Mouse (Mus musculus): ENCODE data around the gene Calcb. TPM values are rescaled to one million over a fixed set of nuclear protein-coding genes. Genes with fewer than 3 reads are reported as not detected.
"Not testable (repeated sequence)": the region's sequence is repeated elsewhere in the genome, so short reads cannot be mapped to it uniquely, and the experiment has no call there.

Calcb gene
- polyA plus RNA-seq, 1 experiment: not detected

GRCm38 (mm10) chr7:114719381-114720131, 1.1 kb downstream of the Calcb start:
- no peak for TF ChIP-seq GATA1 (IDR thresholded peaks at IDR 0.05; ENCODE audit: low read length)
- no peak for TF ChIP-seq TAL1 (IDR thresholded peaks at IDR 0.05; ENCODE audit: low read length)
- Histone ChIP-seq H3K36me3 (ENCODE audit: control insufficient read depth) (no peaks in the 10 kb centered on the region), H3K4me3 (replicated peaks) (no peak overlapping the region), H3K9me3 (ENCODE audit: control insufficient read depth, low read length) (no peaks in the 10 kb centered on the region), H3K4me1 (ENCODE audit: control insufficient read depth) (no peaks in the 10 kb centered on the region), H3K27me3 (ENCODE audit: control insufficient read depth) (peaks cover 25% of the 10 kb centered on the region)

GRCm38 (mm10) chr7:114729696-114730095, 11.3 kb downstream of the Calcb start:
- H3K4me3 ChIP-seq (replicated peaks); H3K36me3 ChIP-seq (ENCODE audit: control insufficient read depth); H3K4me1 ChIP-seq (ENCODE audit: control insufficient read depth); H3K27me3 ChIP-seq (ENCODE audit: control insufficient read depth); H3K9me3 ChIP-seq (ENCODE audit: control insufficient read depth, low read length): not testable (repeated sequence)

- Histone ChIP-seq H3K27me3 (ENCODE audit: control insufficient read depth) (no peaks in the 10 kb centered on the region), H3K9me3 (ENCODE audit: control insufficient read depth, low read length) (no peaks in the 10 kb centered on the region), H3K4me3 (replicated peaks) (no peak overlapping the region), H3K4me1 (ENCODE audit: control insufficient read depth) (no peaks in the 10 kb centered on the region), H3K36me3 (ENCODE audit: control insufficient read depth) (no peaks in the 10 kb centered on the region)
- TF ChIP-seq TAL1 (IDR thresholded peaks at IDR 0.05; ENCODE audit: low read length) (no peak), GATA1 (IDR thresholded peaks at IDR 0.05; ENCODE audit: low read length) (no peak)
Measured at GRCm38 (mm10) chr7:114731175-114731574, 12.7 kb downstream of the Calcb start.

DNA sequence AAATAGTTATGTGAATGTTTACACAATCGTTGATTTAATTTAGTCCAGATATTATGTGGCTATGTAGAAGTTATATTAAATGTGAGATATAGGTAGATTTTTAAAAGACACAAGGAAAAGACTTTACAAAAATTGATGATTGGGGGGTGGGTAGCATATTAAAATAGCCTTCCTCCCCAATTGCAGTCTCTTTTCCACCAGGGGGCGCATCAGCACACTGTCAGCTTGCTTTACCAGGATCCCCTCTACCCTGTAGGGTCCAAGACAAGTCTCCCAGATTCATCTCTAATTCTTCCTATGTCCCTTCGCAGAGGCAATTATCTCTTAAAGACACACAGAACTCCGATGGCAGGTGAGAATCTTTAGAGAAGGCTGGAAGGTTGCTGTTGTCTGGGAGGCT, 13.3 kb downstream of the Calcb start:
- H3K36me3 ChIP-seq (ENCODE audit: control insufficient read depth); H3K4me3 ChIP-seq (replicated peaks); H3K9me3 ChIP-seq (ENCODE audit: control insufficient read depth, low read length); H3K27me3 ChIP-seq (ENCODE audit: control insufficient read depth); H3K4me1 ChIP-seq (ENCODE audit: control insufficient read depth): not testable (repeated sequence)

GRCm38 (mm10) chr7:114736256-114736655, 17.8 kb downstream of the Calcb start:
- no peak for TF ChIP-seq GATA1 (IDR thresholded peaks at IDR 0.05; ENCODE audit: low read length)
- no peak for TF ChIP-seq TAL1 (IDR thresholded peaks at IDR 0.05; ENCODE audit: low read length)
- no peak overlapping the region for H3K4me3 ChIP-seq (replicated peaks)
- no peaks in the 10 kb centered on the region for H3K4me1 ChIP-seq (ENCODE audit: control insufficient read depth)
- H3K27me3 ChIP-seq (ENCODE audit: control insufficient read depth): no peaks in the 10 kb centered on the region
- H3K36me3 ChIP-seq (ENCODE audit: control insufficient read depth): no peaks in the 10 kb centered on the region
- no peaks in the 10 kb centered on the region for H3K9me3 ChIP-seq (ENCODE audit: control insufficient read depth, low read length)

- TF ChIP-seq TAL1 (IDR thresholded peaks at IDR 0.05; ENCODE audit: low read length): no peak
- TF ChIP-seq GATA1 (IDR thresholded peaks at IDR 0.05; ENCODE audit: low read length): no peak
- H3K27me3 ChIP-seq (ENCODE audit: control insufficient read depth): no peaks in the 10 kb centered on the region
- H3K4me1 ChIP-seq (ENCODE audit: control insufficient read depth): no peaks in the 10 kb centered on the region
- no peak overlapping the region for H3K4me3 ChIP-seq (replicated peaks)
- no peaks in the 10 kb centered on the region for H3K9me3 ChIP-seq (ENCODE audit: control insufficient read depth, low read length)
- H3K36me3 ChIP-seq (ENCODE audit: control insufficient read depth): no peaks in the 10 kb centered on the region
Measured at GRCm38 (mm10) chr7:114738166-114738565, 19.7 kb downstream of the Calcb start.

- no peaks in the 10 kb centered on the region for H3K4me1 ChIP-seq (ENCODE audit: control insufficient read depth)
- no peak overlapping the region for H3K4me3 ChIP-seq (replicated peaks)
- H3K27me3 ChIP-seq (ENCODE audit: control insufficient read depth): no peaks in the 10 kb centered on the region
- no peaks in the 10 kb centered on the region for H3K9me3 ChIP-seq (ENCODE audit: control insufficient read depth, low read length)
- TF ChIP-seq TAL1 (IDR thresholded peaks at IDR 0.05; ENCODE audit: low read length) (no peak), GATA1 (IDR thresholded peaks at IDR 0.05; ENCODE audit: low read length) (no peak)
- H3K36me3 ChIP-seq (ENCODE audit: control insufficient read depth): no peaks in the 10 kb centered on the region
Measured at GRCm38 (mm10) chr7:114740360-114741165, 22.1 kb downstream of the Calcb start.

DNA sequence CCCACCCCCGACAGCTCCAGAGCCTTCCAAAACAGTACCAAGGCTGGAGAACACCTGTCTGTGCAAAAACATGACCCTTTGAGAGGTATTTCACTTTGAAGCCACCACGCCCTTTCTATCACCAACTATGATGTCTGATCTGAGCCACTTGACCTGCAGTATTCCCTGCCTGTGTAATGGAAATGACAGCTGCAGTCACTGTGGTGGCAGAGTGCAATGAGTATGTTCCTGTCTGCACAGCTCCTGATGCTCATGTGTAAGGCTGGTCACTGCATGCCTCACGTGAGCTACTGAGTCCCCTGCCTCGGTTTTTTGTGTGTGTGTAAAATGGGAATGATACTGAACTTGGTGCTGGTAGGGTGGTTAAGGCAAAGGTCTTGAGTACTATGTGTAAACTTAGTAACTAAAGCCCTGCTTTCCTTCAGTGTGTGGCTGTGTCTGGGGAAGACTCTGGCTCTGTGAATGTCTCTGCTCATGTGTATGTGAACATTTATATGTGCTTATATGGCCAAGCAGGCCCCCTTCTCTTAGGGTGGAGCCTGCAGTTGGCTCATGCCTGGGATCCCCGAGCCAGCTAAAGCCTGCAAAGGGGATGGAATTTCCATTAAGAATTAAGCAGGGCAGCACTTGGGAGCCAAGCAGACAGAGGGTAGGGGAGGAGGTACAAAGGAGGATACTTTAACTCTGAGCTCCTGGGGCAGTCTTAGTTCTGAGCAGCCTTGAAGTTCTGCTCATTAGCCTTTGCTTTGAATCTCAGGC, 24.8 kb downstream of the Calcb start, which contains the start of gene Insc:
Gene Insc (plus strand): TSS at position 673 of the 759 bp plus-strand sequence.
- TF ChIP-seq GATA1 (IDR thresholded peaks at IDR 0.05; ENCODE audit: low read length) (no peak), TAL1 (IDR thresholded peaks at IDR 0.05; ENCODE audit: low read length) (no peak)
- H3K27me3 ChIP-seq (ENCODE audit: control insufficient read depth): peaks cover 3% of the 10 kb centered on the region; the same call in 1 of the 2 replicates
- H3K4me3 ChIP-seq (replicated peaks): no peak within 1 kb of the TSS
- no peaks in the 10 kb centered on the region for H3K4me1 ChIP-seq (ENCODE audit: control insufficient read depth)
- no peaks in the 10 kb centered on the region for H3K36me3 ChIP-seq (ENCODE audit: control insufficient read depth)
- no peaks in the 10 kb centered on the region for H3K9me3 ChIP-seq (ENCODE audit: control insufficient read depth, low read length)

DNA sequence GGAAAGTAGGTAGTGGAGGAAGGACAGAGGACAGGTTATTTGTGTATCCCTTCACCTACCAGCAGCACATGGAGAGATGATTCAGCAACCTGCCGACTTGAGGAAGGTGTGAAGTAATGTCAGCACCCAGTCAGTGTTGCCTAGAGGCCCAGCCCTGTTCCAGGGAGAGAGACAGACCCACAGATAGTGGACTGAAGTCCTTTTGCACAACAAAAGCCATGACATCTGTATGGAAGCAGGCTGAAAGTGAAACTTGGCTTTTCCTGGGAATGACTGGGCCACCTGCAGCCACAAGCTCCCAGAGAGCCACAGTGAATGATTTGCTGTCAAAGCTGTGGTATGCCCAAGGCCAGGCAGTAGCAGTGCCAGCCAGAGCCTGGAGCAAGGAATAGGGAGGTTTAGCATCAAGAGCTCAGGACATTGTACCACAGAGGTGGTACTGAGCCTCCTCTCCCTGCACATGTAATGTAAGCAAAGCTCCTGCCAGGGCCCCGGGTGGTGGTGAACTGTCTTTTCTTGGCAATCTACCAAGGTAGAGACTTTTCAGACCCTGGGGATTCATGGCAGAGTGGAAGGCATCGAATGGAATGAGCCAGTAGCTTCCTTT, 26.3 kb downstream of the Calcb start:
- H3K27me3 ChIP-seq (ENCODE audit: control insufficient read depth): peaks cover 3% of the 10 kb centered on the region; the same call in 1 of the 2 replicates
- TF ChIP-seq TAL1 (IDR thresholded peaks at IDR 0.05; ENCODE audit: low read length) (no peak), GATA1 (IDR thresholded peaks at IDR 0.05; ENCODE audit: low read length) (no peak)

More for the DNA sequence above, 26.3 kb downstream of the Calcb start:
- Histone ChIP-seq H3K36me3 (ENCODE audit: control insufficient read depth) (no peaks in the 10 kb centered on the region), H3K4me1 (ENCODE audit: control insufficient read depth) (no peaks in the 10 kb centered on the region), H3K4me3 (replicated peaks) (no peak overlapping the region), H3K9me3 (ENCODE audit: control insufficient read depth, low read length) (no peaks in the 10 kb centered on the region)

Data from erythroblast, embryonic 14.5 days (primary cell).